Mouse (Mus musculus): ENCODE measurements around the gene Tesk2. TPM values are rescaled to one million over a fixed set of nuclear protein-coding genes. Genes with fewer than 3 reads are reported as not detected.
A peak's percentile ranks its signal among the peaks of the same experiment; 100 is the strongest.

The Tesk2 gene
- polyA plus RNA-seq, 1 experiment from 2014 or later, result 2.0 TPM

DNA sequence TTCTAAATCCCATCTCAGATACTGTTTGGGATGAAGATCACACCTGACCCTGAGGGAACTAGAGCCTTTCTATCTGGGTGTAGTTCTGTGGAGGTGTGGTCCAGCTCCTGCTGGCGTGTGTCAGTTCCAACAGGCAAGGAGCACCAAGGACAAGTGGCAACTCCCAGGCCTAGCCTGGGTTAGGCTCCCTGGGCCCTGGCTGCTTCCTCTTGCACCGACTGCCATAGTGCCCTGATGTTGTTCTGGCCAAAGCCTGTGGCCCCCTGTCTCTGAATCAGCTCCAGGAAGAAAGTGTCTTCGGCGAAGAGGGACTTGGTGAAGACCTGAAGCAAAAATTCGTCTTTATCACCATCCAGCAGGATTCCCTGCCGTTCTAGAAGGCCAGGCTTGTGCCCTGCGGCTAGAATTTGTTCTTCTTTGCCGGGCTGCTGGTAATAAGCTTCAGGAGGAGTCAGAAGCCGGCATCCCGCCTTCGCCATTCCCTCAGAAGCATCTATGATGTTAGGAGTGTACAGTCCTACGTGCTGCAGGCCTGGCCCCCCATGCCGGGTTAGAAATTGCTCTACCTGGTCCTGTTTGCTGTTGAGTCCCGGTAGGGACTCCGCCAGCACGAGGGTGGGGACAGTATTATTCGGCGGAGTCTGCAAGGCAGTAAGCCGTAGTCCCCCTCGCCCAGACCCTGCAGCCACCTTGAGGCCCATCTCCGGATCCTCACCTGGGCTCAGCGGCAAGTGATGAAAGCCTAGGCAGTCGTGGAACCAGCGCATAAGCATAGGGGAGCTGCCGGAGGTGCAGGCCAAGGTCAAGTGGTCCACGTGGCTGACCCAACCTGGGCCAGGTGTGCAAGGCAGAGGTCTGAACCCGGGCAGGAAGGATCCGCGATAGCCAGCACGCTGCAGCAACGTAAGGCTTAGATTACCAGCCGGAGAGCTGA lies 99.5 kb downstream of the Tesk2 start:
- peak; percentile 3; the same call in 1 of the 2 replicates for ATAC-seq
- peak overlapping the region; percentile 58 for H3K9ac ChIP-seq (ENCODE audit: low read depth, low read length)
- no peaks in the 10 kb centered on the region for H3K36me3 ChIP-seq (ENCODE audit: control insufficient read depth, insufficient read depth, low read length)
- no peak overlapping the region for H3K27ac ChIP-seq (ENCODE audit: low read length)
- peak overlapping the region; percentile 44 for H3K4me3 ChIP-seq (ENCODE audit: low read depth, low read length)
- H3K4me2 ChIP-seq (ENCODE audit: low read length), result peak overlapping the region; percentile 87
- H3K4me1 ChIP-seq (ENCODE audit: control insufficient read depth, insufficient read depth, low read length), result peaks cover 16% of the 10 kb centered on the region
- WGBS, result 25% methylated on average over 32 of the region's 32 CpGs
- peaks cover 22% of the 10 kb centered on the region for H3K27me3 ChIP-seq (ENCODE audit: control insufficient read depth, insufficient read depth, low read depth, low read length)
- H3K9me3 ChIP-seq (replicated peaks; ENCODE audit: control insufficient read depth, low read length, poor library complexity, severe bottlenecking), result no peaks in the 10 kb centered on the region

GRCm38 (mm10) chr4:116820902-116821693 lies 100.3 kb downstream of the Tesk2 start:
- peak overlapping the region; percentile 58 for H3K9ac ChIP-seq (ENCODE audit: low read depth, low read length)
- no peak overlapping the region for H3K27ac ChIP-seq (ENCODE audit: low read length)
- peak; percentile 53 for ATAC-seq
- peaks cover 20% of the 10 kb centered on the region for H3K4me1 ChIP-seq (ENCODE audit: control insufficient read depth, insufficient read depth, low read length)
- under 1% methylated on average over 51 of the region's 51 CpGs for WGBS
- no peaks in the 10 kb centered on the region for H3K9me3 ChIP-seq (replicated peaks; ENCODE audit: control insufficient read depth, low read length, poor library complexity, severe bottlenecking)
- peak overlapping the region; percentile 44 for H3K4me3 ChIP-seq (ENCODE audit: low read depth, low read length)
- H3K36me3 ChIP-seq (ENCODE audit: control insufficient read depth, insufficient read depth, low read length), result no peaks in the 10 kb centered on the region
- H3K27me3 ChIP-seq (ENCODE audit: control insufficient read depth, insufficient read depth, low read depth, low read length), result peaks cover 22% of the 10 kb centered on the region
- H3K4me2 ChIP-seq (ENCODE audit: low read length), result peak overlapping the region; percentile 87

GRCm38 (mm10) chr4:116821694-116822016 lies 100.9 kb downstream of the Tesk2 start, which contains the start of gene Hpdl:
Gene Hpdl (minus strand): TSS chr4:116821707.
- H3K4me1 ChIP-seq (ENCODE audit: control insufficient read depth, insufficient read depth, low read length), result peaks cover 20% of the 10 kb centered on the region
- no peaks in the 10 kb centered on the region for H3K9me3 ChIP-seq (replicated peaks; ENCODE audit: control insufficient read depth, low read length, poor library complexity, severe bottlenecking)
- H3K27me3 ChIP-seq (ENCODE audit: control insufficient read depth, insufficient read depth, low read depth, low read length), result peaks cover 22% of the 10 kb centered on the region
- H3K4me3 ChIP-seq (ENCODE audit: low read depth, low read length), result peak within 1 kb of the TSS; percentile 44
- peak within 1 kb of the TSS; percentile 87 for H3K4me2 ChIP-seq (ENCODE audit: low read length)
- ATAC-seq, result no peak
- H3K9ac ChIP-seq (ENCODE audit: low read depth, low read length), result peak within 1 kb of the TSS; percentile 58
- no peak within 1 kb of the TSS for H3K27ac ChIP-seq (ENCODE audit: low read length)
- no peaks in the 10 kb centered on the region for H3K36me3 ChIP-seq (ENCODE audit: control insufficient read depth, insufficient read depth, low read length)
- WGBS, result 11% methylated on average over 9 of the region's 9 CpGs

DNA sequence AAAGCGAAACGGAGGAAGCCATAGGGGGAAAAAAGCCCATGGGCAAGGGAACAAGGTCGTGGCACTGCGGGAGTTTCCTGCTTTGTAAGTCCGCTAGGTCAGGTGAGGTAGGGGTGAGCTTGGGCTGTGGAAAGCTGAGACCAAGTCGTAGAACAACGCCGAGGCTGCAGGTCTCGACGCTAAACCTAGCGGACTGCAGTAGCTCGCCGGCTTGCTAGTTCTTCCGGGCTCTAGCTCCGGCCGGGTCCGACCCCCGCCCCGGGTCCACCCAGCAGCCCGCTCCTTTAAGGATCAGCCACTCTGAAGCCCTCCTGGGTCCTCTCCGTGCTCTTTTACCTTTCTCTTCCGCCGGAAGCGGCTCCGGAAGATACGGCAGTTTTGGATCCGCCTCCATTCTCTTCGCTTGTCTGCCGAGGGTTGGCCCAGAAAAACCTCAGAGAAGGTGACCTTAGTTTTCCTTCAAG lies 103.8 kb downstream of the Tesk2 start:
- H3K36me3 ChIP-seq (ENCODE audit: control insufficient read depth, insufficient read depth, low read length), result no peaks in the 10 kb centered on the region
- peak overlapping the region; percentile 88 for H3K27ac ChIP-seq (ENCODE audit: low read length)
- peak overlapping the region; percentile 85 for H3K4me2 ChIP-seq (ENCODE audit: low read length)
- H3K4me1 ChIP-seq (ENCODE audit: control insufficient read depth, insufficient read depth, low read length), result peaks cover 20% of the 10 kb centered on the region
- 0% methylated on average over 29 of the region's 29 CpGs for WGBS
- peaks cover 22% of the 10 kb centered on the region for H3K27me3 ChIP-seq (ENCODE audit: control insufficient read depth, insufficient read depth, low read depth, low read length)
- H3K4me3 ChIP-seq (ENCODE audit: low read depth, low read length), result peak overlapping the region; percentile 65
- H3K9ac ChIP-seq (ENCODE audit: low read depth, low read length), result peak overlapping the region; percentile 84
- ATAC-seq, result peak; percentile 80
- no peaks in the 10 kb centered on the region for H3K9me3 ChIP-seq (replicated peaks; ENCODE audit: control insufficient read depth, low read length, poor library complexity, severe bottlenecking)

DNA sequence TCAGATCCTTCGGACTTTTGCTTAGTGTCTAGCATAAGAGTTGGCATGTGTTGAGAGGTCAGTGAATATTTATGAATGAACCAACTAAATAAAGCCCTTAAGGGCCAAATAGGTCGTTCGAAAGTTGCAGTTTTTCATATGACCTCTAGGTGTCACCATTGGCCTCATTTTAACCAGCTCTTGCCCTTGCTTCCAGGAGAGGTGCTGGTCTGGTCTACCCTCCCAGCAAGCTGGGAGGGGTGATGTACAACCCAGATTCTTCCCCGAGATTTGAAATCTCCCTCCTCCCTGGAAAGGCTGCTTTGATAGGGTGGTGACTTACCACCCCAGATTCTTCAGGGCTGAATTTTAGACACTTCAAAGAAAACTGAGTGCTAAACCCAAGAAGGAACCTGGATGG lies 107.1 kb downstream of the Tesk2 start:
- Histone ChIP-seq H3K4me1 (ENCODE audit: control insufficient read depth, insufficient read depth, low read length) (peaks cover 17% of the 10 kb centered on the region), H3K4me3 (ENCODE audit: low read depth, low read length) (no peak overlapping the region), H3K27me3 (ENCODE audit: control insufficient read depth, insufficient read depth, low read depth, low read length) (no peaks in the 10 kb centered on the region), H3K36me3 (ENCODE audit: control insufficient read depth, insufficient read depth, low read length) (no peaks in the 10 kb centered on the region), H3K27ac (ENCODE audit: low read length) (no peak overlapping the region), H3K4me2 (ENCODE audit: low read length) (no peak overlapping the region), H3K9ac (ENCODE audit: low read depth, low read length) (no peak overlapping the region; the same call in 1 of the 2 replicates), H3K9me3 (replicated peaks; ENCODE audit: control insufficient read depth, low read length, poor library complexity, severe bottlenecking) (no peaks in the 10 kb centered on the region)
- no peak for ATAC-seq
- under 1% methylated on average over 4 of the region's 4 CpGs for WGBS

DNA sequence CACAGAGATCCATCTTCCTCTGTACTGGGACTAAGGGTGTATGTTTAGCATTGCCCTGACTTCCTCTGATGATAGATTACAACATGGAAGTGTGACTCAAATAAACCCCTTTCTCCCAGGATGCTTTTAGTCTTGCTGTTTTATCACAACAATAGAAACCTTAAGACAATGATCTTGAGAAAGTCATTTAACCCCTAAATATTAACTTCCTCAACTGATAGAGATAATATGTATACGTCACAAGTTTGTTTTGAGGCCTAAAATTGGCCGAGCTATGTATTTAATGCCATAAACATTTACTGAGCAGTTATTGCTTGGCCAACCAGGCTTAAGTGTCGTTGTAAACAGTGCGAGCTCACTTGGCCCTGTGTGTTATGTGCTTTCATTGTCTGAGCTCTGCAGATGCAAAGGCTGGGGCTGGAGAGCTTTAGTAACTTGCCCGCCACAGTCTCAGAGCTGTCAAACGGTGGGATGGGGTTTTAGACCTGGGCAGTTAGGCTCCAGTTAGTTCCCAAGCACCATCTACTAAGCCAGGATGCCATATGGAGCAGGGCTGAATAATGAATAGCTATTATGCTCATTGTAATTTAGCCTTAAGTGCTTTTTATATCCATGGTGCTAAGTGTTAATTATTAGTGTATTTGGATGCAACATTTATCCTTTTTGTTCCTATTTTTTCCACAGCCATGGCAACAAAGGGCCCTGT lies 108.8 kb downstream of the Tesk2 start:
- ATAC-seq, result no peak
- Histone ChIP-seq H3K4me3 (ENCODE audit: low read depth, low read length) (no peak overlapping the region), H3K9me3 (replicated peaks; ENCODE audit: control insufficient read depth, low read length, poor library complexity, severe bottlenecking) (no peaks in the 10 kb centered on the region), H3K4me2 (ENCODE audit: low read length) (no peak overlapping the region), H3K27ac (ENCODE audit: low read length) (peak overlapping the region; percentile 55), H3K4me1 (ENCODE audit: control insufficient read depth, insufficient read depth, low read length) (peaks cover 14% of the 10 kb centered on the region), H3K27me3 (ENCODE audit: control insufficient read depth, insufficient read depth, low read depth, low read length) (no peaks in the 10 kb centered on the region), H3K36me3 (ENCODE audit: control insufficient read depth, insufficient read depth, low read length) (no peaks in the 10 kb centered on the region), H3K9ac (ENCODE audit: low read depth, low read length) (peak overlapping the region; percentile 38; the same call in 1 of the 2 replicates)
- 29% methylated on average over 6 of the region's 6 CpGs for WGBS

GRCm38 (mm10) chr4:116830070-116830368 lies 109.3 kb downstream of the Tesk2 start:
- no peak overlapping the region for H3K4me3 ChIP-seq (ENCODE audit: low read depth, low read length)
- peak overlapping the region; percentile 38; the same call in 1 of the 2 replicates for H3K9ac ChIP-seq (ENCODE audit: low read depth, low read length)
- peak overlapping the region; percentile 55 for H3K27ac ChIP-seq (ENCODE audit: low read length)
- H3K9me3 ChIP-seq (replicated peaks; ENCODE audit: control insufficient read depth, low read length, poor library complexity, severe bottlenecking), result no peaks in the 10 kb centered on the region
- H3K4me1 ChIP-seq (ENCODE audit: control insufficient read depth, insufficient read depth, low read length), result peaks cover 12% of the 10 kb centered on the region
- WGBS, result 10% methylated on average over 6 of the region's 6 CpGs
- no peak for ATAC-seq
- no peaks in the 10 kb centered on the region for H3K36me3 ChIP-seq (ENCODE audit: control insufficient read depth, insufficient read depth, low read length)
- H3K4me2 ChIP-seq (ENCODE audit: low read length), result no peak overlapping the region
- no peaks in the 10 kb centered on the region for H3K27me3 ChIP-seq (ENCODE audit: control insufficient read depth, insufficient read depth, low read depth, low read length)

DNA sequence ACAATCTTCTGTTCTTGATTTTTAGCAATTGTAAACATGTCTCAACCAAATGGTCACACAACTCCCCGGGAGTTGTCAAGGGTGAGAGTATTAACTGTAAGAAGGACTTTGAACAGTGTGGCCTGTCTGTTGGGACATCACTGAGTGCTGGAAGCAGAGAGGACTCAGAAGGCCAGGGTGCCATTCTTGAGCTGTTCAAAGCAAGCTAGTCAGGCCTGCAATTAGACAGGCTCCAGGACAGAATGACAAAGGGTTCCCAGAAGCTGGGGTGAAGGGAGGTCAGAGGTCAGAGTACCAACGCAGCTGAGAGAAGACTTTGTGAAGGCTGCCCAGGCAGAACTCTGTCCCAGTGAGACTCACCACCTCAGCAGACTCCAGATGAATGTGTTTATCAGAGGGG lies 118.3 kb downstream of the Tesk2 start:
- WGBS, result 10% methylated on average over 2 of the region's 2 CpGs
- ATAC-seq, result no peak
- Histone ChIP-seq H3K4me3 (ENCODE audit: low read depth, low read length) (no peak overlapping the region), H3K27me3 (ENCODE audit: control insufficient read depth, insufficient read depth, low read depth, low read length) (no peaks in the 10 kb centered on the region), H3K27ac (ENCODE audit: low read length) (no peak overlapping the region), H3K36me3 (ENCODE audit: control insufficient read depth, insufficient read depth, low read length) (no peaks in the 10 kb centered on the region), H3K9ac (ENCODE audit: low read depth, low read length) (no peak overlapping the region), H3K4me2 (ENCODE audit: low read length) (no peak overlapping the region), H3K9me3 (replicated peaks; ENCODE audit: control insufficient read depth, low read length, poor library complexity, severe bottlenecking) (no peaks in the 10 kb centered on the region), H3K4me1 (ENCODE audit: control insufficient read depth, insufficient read depth, low read length) (no peaks in the 10 kb centered on the region)

Data from midbrain, embryonic 16.5 days (tissue).